Mouse (Mus musculus): ENCODE results near the gene Atp9a.
"Not testable (repeated sequence)": the region's sequence is repeated elsewhere in the genome, so short reads cannot be mapped to it uniquely, and the experiment has no call there.

Gene Atp9a

GRCm38 (mm10) chr2:168742059-168742627, at the start of gene Atp9a:
Gene Atp9a, minus strand, starts transcription at chr2:168742409.
- DNase-seq (ENCODE audit: low read depth, low spot score), result no peak

GRCm38 (mm10) chr2:168791115-168791802, 49.0 kb upstream of the Atp9a start:
- DNase-seq (ENCODE audit: low read depth, low spot score), result no peak

- DNase-seq (ENCODE audit: low read depth, low spot score), result no peak
These were observed 44.0 kb upstream of the Atp9a start for GRCm38 (mm10) chr2:168786174-168786573.

- DNase-seq (ENCODE audit: low read depth, low spot score), result no peak
These were observed 38.4 kb upstream of the Atp9a start for GRCm38 (mm10) chr2:168780596-168780995.

- no peak for DNase-seq (ENCODE audit: low read depth, low spot score)
These were observed 37.8 kb upstream of the Atp9a start for GRCm38 (mm10) chr2:168780024-168780423.

GRCm38 (mm10) chr2:168777481-168777880, 35.3 kb upstream of the Atp9a start:
- no peak for DNase-seq (ENCODE audit: low read depth, low spot score)

- no peak for DNase-seq (ENCODE audit: low read depth, low spot score)
These were observed 34.0 kb upstream of the Atp9a start for GRCm38 (mm10) chr2:168776238-168776637.

GRCm38 (mm10) chr2:168769259-168769658, 27.1 kb upstream of the Atp9a start:
- no peak for DNase-seq (ENCODE audit: low read depth, low spot score)

- no peak for DNase-seq (ENCODE audit: low read depth, low spot score)
These were observed 25.4 kb upstream of the Atp9a start, which contains the start of gene Sall4 for GRCm38 (mm10) chr2:168767582-168767981. Gene Sall4, minus strand, starts transcription at chr2:168767943.

- DNase-seq (ENCODE audit: low read depth, low spot score), result peak; percentile 73
These were observed 24.5 kb upstream of the Atp9a start for GRCm38 (mm10) chr2:168766538-168767361.

GRCm38 (mm10) chr2:168765696-168766537, 23.7 kb upstream of the Atp9a start:
- no peak for DNase-seq (ENCODE audit: low read depth, low spot score)

- no peak for DNase-seq (ENCODE audit: low read depth, low spot score)
These were observed 23.0 kb upstream of the Atp9a start for GRCm38 (mm10) chr2:168765065-168765681.

GRCm38 (mm10) chr2:168764460-168764867, 22.3 kb upstream of the Atp9a start:
- no peak for DNase-seq (ENCODE audit: low read depth, low spot score)

- no peak for DNase-seq (ENCODE audit: low read depth, low spot score)
These were observed 21.6 kb upstream of the Atp9a start for GRCm38 (mm10) chr2:168763785-168764184.

- no peak for DNase-seq (ENCODE audit: low read depth, low spot score)
These were observed 20.2 kb upstream of the Atp9a start for GRCm38 (mm10) chr2:168762411-168762815.

- no peak for DNase-seq (ENCODE audit: low read depth, low spot score)
These were observed 19.7 kb upstream of the Atp9a start for GRCm38 (mm10) chr2:168761954-168762353.

GRCm38 (mm10) chr2:168761141-168761540, 18.9 kb upstream of the Atp9a start:
- no peak for DNase-seq (ENCODE audit: low read depth, low spot score)

- DNase-seq (ENCODE audit: low read depth, low spot score), result not testable (repeated sequence)
These were observed 2.2 kb upstream of the Atp9a start for GRCm38 (mm10) chr2:168744406-168744805.

GRCm38 (mm10) chr2:168742649-168743048, 440 bp upstream of the Atp9a start:
- no peak for DNase-seq (ENCODE audit: low read depth, low spot score)

- no peak for DNase-seq (ENCODE audit: low read depth, low spot score)
These were observed 743 bp downstream of the Atp9a start for GRCm38 (mm10) chr2:168741273-168742058.

All from embryo, embryonic 11.5 days (tissue).